Mouse (Mus musculus) neural tube, embryonic 14.5 days (tissue): ENCODE measurements at regions not wholly inside any gene's neighbourhood (a gene's known extent, or its start where the extent isn't known, plus 50 kb on each side); places are given as distances from the start of the nearest gene placed in this dataset.

ENCODE experiments used
- ATAC-seq: fragments of 200-750 bp; cut with Nextera tagmentation; 2 replicates; pipeline ENCODE4 v1.8.0; 2017; ENCODE audit warnings: low read depth, mild to moderate bottlenecking, moderate TSS enrichment, moderate library complexity
- H3K27ac ChIP-seq: fragments of 300-500 bp; sonication (generic); 2 replicates; pipeline ENCODE4 v1.5.1; 2014; ENCODE audit warnings: low read depth, mild to moderate bottlenecking, control low read depth, low read length, moderate library complexity, mixed read lengths
- H3K27me3 ChIP-seq: fragments of 300-500 bp; sonication (generic); 2 replicates; pipeline ENCODE4 v1.6.1; 2014; ENCODE audit warnings: low read length; ENCODE audit not compliant: control insufficient read depth, insufficient read depth
- H3K36me3 ChIP-seq: fragments of 300-500 bp; sonication (generic); 2 replicates; pipeline ENCODE4 v1.6.1; 2014; ENCODE audit warnings: low read length, mixed read lengths; ENCODE audit not compliant: control insufficient read depth, insufficient read depth
- H3K4me1 ChIP-seq: fragments of 300-500 bp; sonication (generic); 2 replicates; pipeline ENCODE4 v1.6.1; 2014; ENCODE audit warnings: low read length; ENCODE audit not compliant: control insufficient read depth, insufficient read depth
- H3K4me2 ChIP-seq: fragments of 300-500 bp; sonication (generic); 2 replicates; pipeline ENCODE4 v1.6.1; 2014; ENCODE audit warnings: mild to moderate bottlenecking, low read depth, low read length, control low read depth
- H3K4me3 ChIP-seq: fragments of 300-500 bp; sonication (generic); 2 replicates; pipeline ENCODE4 v1.5.1; 2014; ENCODE audit warnings: low read depth, low read length, control low read depth, mixed read lengths
- H3K9ac ChIP-seq: fragments of 300-500 bp; sonication (generic); replicated peaks from 2 replicates; pipeline ENCODE4 v1.6.1; 2014; ENCODE audit warnings: low read depth, mild to moderate bottlenecking, control low read depth, low read length, mixed read lengths
- H3K9me3 ChIP-seq: fragments of 300-500 bp; sonication (generic); 2 replicates; pipeline ENCODE4 v1.6.1; 2016; ENCODE audit warnings: low read length; ENCODE audit not compliant: control insufficient read depth
- WGBS: fragments of 180-500 bp; shearing (Covaris S2); extraction: QIAGEN DNeasy Blood & Tissue Kit; methylation state at CpG from one replicate; pipeline ENCODE4 v1.1.7; 2014; 5-methylcytosine and 5-hydroxymethylcytosine counted together

GRCm38 (mm10) chr3:34568086-34568650 lies 82.0 kb upstream of the Sox2 start:
- no peaks in the 10 kb centered on the region for H3K36me3 ChIP-seq
- no peak overlapping the region for H3K9ac ChIP-seq
- no peak for ATAC-seq
- WGBS = 44% methylated on average over 6 of the region's 6 CpGs
- H3K27me3 ChIP-seq = no peaks in the 10 kb centered on the region
- H3K27ac ChIP-seq = no peak overlapping the region
- H3K4me3 ChIP-seq = no peak overlapping the region
- no peak overlapping the region for H3K4me2 ChIP-seq
- no peaks in the 10 kb centered on the region for H3K9me3 ChIP-seq
- H3K4me1 ChIP-seq = peaks cover 4% of the 10 kb centered on the region; the same call in 1 of the 2 replicates

- H3K27ac ChIP-seq = no peak overlapping the region
- no peaks in the 10 kb centered on the region for H3K9me3 ChIP-seq
- no peaks in the 10 kb centered on the region for H3K27me3 ChIP-seq
- H3K4me1 ChIP-seq = peaks cover 7% of the 10 kb centered on the region; the same call in 1 of the 2 replicates
- ATAC-seq = no peak
- no peak overlapping the region for H3K4me3 ChIP-seq
- WGBS = 41% methylated on average over 4 of the region's 4 CpGs
- H3K4me2 ChIP-seq = no peak overlapping the region
- H3K9ac ChIP-seq = no peak overlapping the region
- H3K36me3 ChIP-seq = no peaks in the 10 kb centered on the region
Measured at GRCm38 (mm10) chr3:34565386-34565785, 84.8 kb upstream of the Sox2 start.

GRCm38 (mm10) chr3:34562893-34563292 lies 87.3 kb upstream of the Sox2 start:
- no peak for ATAC-seq
- Histone ChIP-seq H3K27ac (no peak overlapping the region), H3K4me3 (peak overlapping the region; percentile 1; the same call in 1 of the 2 replicates), H3K4me1 (0 out of 2 replicates have a peak, but pooled peaks cover 3% of the 10 kb centered on the region), H3K9me3 (no peaks in the 10 kb centered on the region), H3K36me3 (no peaks in the 10 kb centered on the region), H3K4me2 (peak overlapping the region; percentile 12), H3K27me3 (no peaks in the 10 kb centered on the region), H3K9ac (no peak overlapping the region)
- WGBS = 25% methylated on average over 8 of the region's 8 CpGs

- no peaks in the 10 kb centered on the region for H3K9me3 ChIP-seq
- ATAC-seq = peak; percentile 54; the same call in 1 of the 2 replicates
- WGBS = 8% methylated on average over 5 of the region's 5 CpGs
- no peaks in the 10 kb centered on the region for H3K36me3 ChIP-seq
- peak overlapping the region; percentile 16; the same call in 1 of the 2 replicates for H3K4me3 ChIP-seq
- H3K4me1 ChIP-seq = 0 out of 2 replicates have a peak, but pooled peaks cover 3% of the 10 kb centered on the region
- H3K27me3 ChIP-seq = no peaks in the 10 kb centered on the region
- H3K27ac ChIP-seq = peak overlapping the region; percentile 29; the same call in 1 of the 2 replicates
- peak overlapping the region; percentile 29; the same call in 1 of the 2 replicates for H3K4me2 ChIP-seq
- H3K9ac ChIP-seq = no peak overlapping the region; the same call in 1 of the 2 replicates
Measured at GRCm38 (mm10) chr3:34561709-34562108, 88.5 kb upstream of the Sox2 start.

- peak overlapping the region; percentile 22; the same call in 1 of the 2 replicates for H3K4me3 ChIP-seq
- H3K9ac ChIP-seq = peak overlapping the region; percentile 42; the same call in 1 of the 2 replicates
- no peaks in the 10 kb centered on the region for H3K27me3 ChIP-seq
- 7% methylated on average over 13 of the region's 13 CpGs for WGBS
- H3K9me3 ChIP-seq = no peaks in the 10 kb centered on the region
- H3K27ac ChIP-seq = peak overlapping the region; percentile 76
- no peaks in the 10 kb centered on the region for H3K36me3 ChIP-seq
- H3K4me1 ChIP-seq = 0 out of 2 replicates have a peak, but pooled peaks cover 3% of the 10 kb centered on the region
- ATAC-seq = peak; percentile 50
- H3K4me2 ChIP-seq = peak overlapping the region; percentile 7; the same call in 1 of the 2 replicates
Measured at GRCm38 (mm10) chr3:34559841-34560703, 90.1 kb upstream of the Sox2 start.

- Histone ChIP-seq H3K4me3 (no peak overlapping the region), H3K9ac (no peak overlapping the region), H3K4me2 (no peak overlapping the region), H3K4me1 (0 out of 2 replicates have a peak, but pooled peaks cover 3% of the 10 kb centered on the region), H3K9me3 (no peaks in the 10 kb centered on the region), H3K27me3 (no peaks in the 10 kb centered on the region), H3K27ac (0 out of 2 replicates have a peak overlapping the region, but pooled peaks have one; percentile 16), H3K36me3 (no peaks in the 10 kb centered on the region)
- WGBS = 14% methylated on average over 10 of the region's 10 CpGs
- peak; percentile 57 for ATAC-seq
Measured at GRCm38 (mm10) chr3:34558821-34559520, 91.2 kb upstream of the Sox2 start.

- H3K4me3 ChIP-seq = no peak overlapping the region
- no peaks in the 10 kb centered on the region for H3K9me3 ChIP-seq
- no peak overlapping the region for H3K27ac ChIP-seq
- no peaks in the 10 kb centered on the region for H3K36me3 ChIP-seq
- H3K9ac ChIP-seq = no peak overlapping the region
- no peaks in the 10 kb centered on the region for H3K4me1 ChIP-seq
- WGBS = 43% methylated on average over 16 of the region's 17 CpGs
- no peak for ATAC-seq
- H3K27me3 ChIP-seq = no peaks in the 10 kb centered on the region
- peak overlapping the region; percentile 2; the same call in 1 of the 2 replicates for H3K4me2 ChIP-seq
Measured at GRCm38 (mm10) chr3:34552542-34553208, 97.5 kb upstream of the Sox2 start.

- H3K27me3 ChIP-seq = no peaks in the 10 kb centered on the region
- no peak overlapping the region for H3K4me3 ChIP-seq
- ATAC-seq = peak; percentile 56; the same call in 1 of the 2 replicates
- H3K4me1 ChIP-seq = no peaks in the 10 kb centered on the region
- no peak overlapping the region for H3K27ac ChIP-seq
- H3K4me2 ChIP-seq = no peak overlapping the region
- no peaks in the 10 kb centered on the region for H3K9me3 ChIP-seq
- 63% methylated on average over 3 of the region's 3 CpGs for WGBS
- H3K36me3 ChIP-seq = no peaks in the 10 kb centered on the region
- H3K9ac ChIP-seq = no peak overlapping the region
Measured at GRCm38 (mm10) chr3:34551069-34551468, 99.1 kb upstream of the Sox2 start.
